Mouse (Mus musculus): ENCODE measurements around the gene Ch25h.

The Ch25h gene

GRCm38 (mm10) chr19:34468794-34469193 lies 6.2 kb downstream of the Ch25h start:
- no peak for DNase-seq (ENCODE audit: low read depth, low spot score)

GRCm38 (mm10) chr19:34468216-34468615 lies 6.7 kb downstream of the Ch25h start:
- no peak for DNase-seq (ENCODE audit: low read depth, low spot score)

DNA sequence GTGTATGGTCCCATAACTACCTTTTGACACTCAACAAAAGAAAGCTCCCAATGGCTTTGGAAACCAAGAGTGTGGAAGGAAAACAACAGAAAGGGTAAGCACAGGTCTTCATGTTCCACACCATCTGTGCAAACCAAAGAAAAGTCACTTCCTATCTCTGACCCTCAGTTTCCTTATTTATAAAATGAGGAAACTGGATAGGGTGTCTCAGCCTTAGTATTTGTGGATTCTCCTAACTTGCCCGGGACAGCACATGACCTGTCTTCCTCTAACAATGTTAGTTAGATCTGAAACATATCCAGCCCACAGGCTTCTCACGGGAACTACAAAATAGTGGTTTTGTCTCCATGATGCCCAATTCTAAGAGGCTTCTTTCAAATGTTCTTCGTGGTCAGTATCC lies 10.5 kb downstream of the Ch25h start:
- DNase-seq (ENCODE audit: low read depth, low spot score): no peak

- no peak for DNase-seq (ENCODE audit: low read depth, low spot score)
These were observed 13.4 kb downstream of the Ch25h start for GRCm38 (mm10) chr19:34461451-34462019.

DNA sequence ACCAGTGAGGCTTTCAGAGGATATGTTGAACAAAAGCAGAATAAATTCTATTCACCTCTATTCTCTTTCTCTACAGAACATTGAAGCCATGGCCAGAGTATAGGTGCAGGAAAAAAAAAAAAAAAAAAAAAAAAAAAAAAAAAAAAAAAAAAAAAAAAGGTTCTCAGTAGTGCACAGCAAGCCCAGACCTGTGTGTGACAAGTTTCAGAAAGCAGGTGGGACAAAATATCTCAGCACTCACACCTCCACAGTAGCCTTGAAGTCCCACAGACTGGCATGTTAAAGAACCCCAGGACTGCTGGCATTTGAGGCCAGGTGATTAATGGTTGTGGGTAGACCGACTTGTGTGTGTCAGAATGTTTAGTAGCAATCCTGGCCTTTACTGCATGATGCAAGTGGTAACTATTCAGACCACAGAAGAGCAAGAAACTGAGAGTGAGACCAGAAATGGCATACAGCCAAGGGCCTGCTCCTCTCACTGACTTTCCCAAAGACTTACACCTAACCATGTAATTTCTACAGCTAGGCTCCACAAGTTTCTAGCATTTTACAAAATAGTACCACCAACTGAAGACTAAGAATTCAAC lies 24.1 kb downstream of the Ch25h start:
- no peak for DNase-seq (ENCODE audit: low read depth, low spot score)

- peak; percentile 68 for DNase-seq (ENCODE audit: low read depth, low spot score)
These were observed 26.1 kb downstream of the Ch25h start for GRCm38 (mm10) chr19:34448851-34449250.

DNA sequence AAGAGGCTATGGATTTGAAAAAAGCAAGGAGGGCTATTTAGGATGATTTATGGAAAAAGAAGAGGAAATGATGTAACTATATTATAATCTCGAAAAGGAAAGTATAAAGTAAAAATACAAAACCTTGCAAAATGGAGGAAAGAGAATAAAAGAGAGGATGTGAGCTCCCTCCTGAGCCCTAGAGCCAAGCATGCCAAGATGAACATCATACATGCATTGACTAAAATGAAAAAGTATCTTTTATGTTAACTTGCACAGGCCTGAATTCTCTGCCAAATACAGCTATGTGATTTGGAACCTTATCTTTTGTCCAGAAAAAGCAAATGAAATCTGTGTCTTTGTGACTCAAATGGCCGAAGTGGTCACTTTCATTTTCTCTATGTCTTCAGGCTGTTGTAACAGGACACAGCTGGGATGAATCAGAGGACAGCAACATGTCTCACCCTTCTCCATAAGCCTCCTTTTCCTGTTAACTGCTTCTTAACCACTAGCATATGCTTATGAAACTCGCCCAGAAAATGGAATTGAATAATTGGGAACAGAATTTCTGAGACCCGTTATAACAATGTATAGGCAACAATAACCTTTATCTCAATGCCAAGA lies 29.5 kb downstream of the Ch25h start:
- DNase-seq (ENCODE audit: low read depth, low spot score): no peak

DNA sequence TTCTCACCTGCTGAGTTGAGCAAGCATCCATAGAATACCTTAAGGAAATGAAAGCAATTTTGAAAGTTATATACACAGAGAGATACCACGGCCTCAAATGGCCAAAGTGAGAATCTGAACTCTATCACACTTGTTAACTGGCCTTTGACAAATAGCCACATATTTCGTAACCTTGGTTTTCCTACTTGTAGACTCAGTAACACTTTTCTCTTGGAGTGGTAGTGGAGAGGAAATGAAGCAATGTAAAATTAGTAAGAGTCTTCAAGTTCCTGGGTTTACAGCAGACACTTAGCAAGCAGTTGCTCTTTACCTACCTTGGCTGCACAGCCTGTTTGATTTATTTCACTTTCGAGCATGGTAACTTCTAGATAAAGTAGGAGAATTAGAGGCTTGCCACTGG lies 30.2 kb downstream of the Ch25h start:
- no peak for DNase-seq (ENCODE audit: low read depth, low spot score)

DNA sequence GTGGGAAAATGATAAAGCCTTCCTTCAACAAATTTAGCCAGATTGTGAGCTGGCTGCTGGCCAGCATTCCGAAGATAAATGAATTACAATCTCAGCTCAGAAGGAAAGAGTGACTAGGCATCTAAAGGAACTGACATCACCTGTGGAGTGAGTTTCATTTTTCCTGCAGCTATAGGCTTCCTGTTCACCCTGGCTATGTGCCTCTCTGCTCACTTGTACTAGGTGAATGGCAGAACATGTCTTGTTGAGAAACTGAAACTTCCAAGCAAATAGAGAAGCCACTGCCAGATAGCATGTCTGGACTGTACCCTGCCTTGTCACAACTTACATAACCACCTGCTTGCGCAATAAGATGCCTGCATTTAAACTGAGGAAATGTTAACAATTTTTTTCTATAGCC lies 33.0 kb downstream of the Ch25h start:
- DNase-seq (ENCODE audit: low read depth, low spot score): no peak

DNA sequence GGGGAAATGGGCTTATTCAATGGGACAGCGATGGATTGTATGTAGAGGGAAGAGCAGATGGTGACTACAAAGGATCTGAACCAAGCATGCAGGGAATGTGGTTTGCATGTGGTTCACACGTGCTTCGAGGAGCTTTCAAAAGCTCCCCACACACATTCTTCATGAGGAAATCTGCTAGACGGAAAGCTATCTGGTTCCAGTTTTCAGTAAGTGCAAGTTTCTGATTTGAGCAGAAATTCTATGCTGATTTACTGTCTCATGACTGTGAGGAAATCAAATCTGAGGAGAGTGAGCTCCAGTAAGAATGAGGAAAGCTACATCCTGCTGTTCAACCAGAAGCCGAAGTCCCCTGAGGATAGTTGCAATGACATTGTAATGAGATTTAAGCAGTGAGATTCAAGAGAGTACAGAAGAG lies 39.8 kb downstream of the Ch25h start:
- no peak for DNase-seq (ENCODE audit: low read depth, low spot score)

- DNase-seq (ENCODE audit: low read depth, low spot score): no peak
These were observed 43.6 kb downstream of the Ch25h start for GRCm38 (mm10) chr19:34431314-34431713.

DNA sequence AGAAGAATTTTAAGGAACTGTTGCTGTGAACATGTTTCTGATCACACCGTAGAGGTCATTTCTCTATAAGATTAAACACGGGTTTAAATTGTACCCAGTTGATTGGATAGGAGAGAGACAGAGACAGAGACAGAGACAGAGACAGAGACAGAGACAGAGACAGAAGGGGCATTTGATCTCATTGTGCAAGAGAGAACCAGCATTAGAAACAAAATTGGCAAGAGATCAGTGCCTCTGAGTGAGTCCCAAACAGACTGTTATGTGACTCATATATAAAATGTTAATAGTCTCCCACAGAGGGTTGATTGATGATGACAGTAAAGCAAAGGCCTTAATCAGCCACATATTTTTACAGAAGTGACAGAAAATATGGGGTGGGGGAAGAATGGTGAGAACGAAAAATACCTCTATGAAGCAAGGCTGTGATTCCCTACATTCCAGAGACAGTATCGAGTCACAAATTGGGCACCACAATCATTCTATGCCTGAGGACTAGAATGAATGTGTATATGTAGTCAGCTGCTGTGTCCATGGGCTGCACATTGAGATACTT lies 51.1 kb downstream of the Ch25h start:
- DNase-seq (ENCODE audit: low read depth, low spot score): no peak

All from ZHBTc4 (cell line).